Mouse (Mus musculus) kidney, adult 2 months (tissue): ENCODE results near the gene Wbp1.

Source experiments
- CTCF ChIP-seq: fragments of 200-500 bp; conservative IDR thresholded peaks from 2 replicates; pipeline ENCODE4 v1.5.1; 2011; ENCODE audit warnings: low read depth, mild to moderate bottlenecking, control low read depth, low read length, moderate library complexity, mixed read lengths; ENCODE audit not compliant: insufficient read depth, insufficient read length
- POLR2A ChIP-seq: fragments of 200-500 bp; IDR thresholded peaks from one replicate; pipeline ENCODE4 v1.6.1; 2011; ENCODE audit warnings: low read depth, low read length, control low read depth

- TF ChIP-seq CTCF (no peak), POLR2A (no peak)
Measured at GRCm38 (mm10) chr6:83136291-83136880, 15.0 kb upstream of the Wbp1 start.
